8 mouse cellular contexts compared by ENCODE assay signal in genomic region chr13:38204171-38204570, GRCm38 (mm10). TPM values are rescaled to one million over a fixed set of nuclear protein-coding genes. Genes with fewer than 3 reads are reported as not detected.
A peak's percentile ranks its signal among the peaks of the same experiment; 100 is the strongest.
DNase-seq lines count a peak whose midpoint lies in the region; ATAC-seq and TF ChIP-seq lines count a peak whose summit lies in the region.

No protein-coding gene starts in this region.

- H3K9me3 ChIP-seq in heart, embryonic 12.5 days (replicated peaks) = no peaks in the 10 kb centered on the region
- H3K9me3 ChIP-seq in G1E (replicated peaks) = no peaks in the 10 kb centered on the region
- no peaks in the 10 kb centered on the region for H3K9me3 ChIP-seq in hindbrain, embryonic 10.5 days

- H3K4me3 ChIP-seq in heart, embryonic 12.5 days = peak overlapping the region; percentile 88; the same call in 1 of the 2 replicates
- H3K4me3 ChIP-seq in G1E (ENCODE audit: low read depth, low read length) (peak overlapping the region; percentile 95), macrophage (ENCODE audit: inconsistent target) (peak overlapping the region; percentile 89; the same call in 1 of the 2 replicates)
- H3K4me3 ChIP-seq in hindbrain, embryonic 10.5 days = peak overlapping the region; percentile 71

- peak overlapping the region; percentile 74 for H3K4me2 ChIP-seq in heart, embryonic 12.5 days

- H3K9ac ChIP-seq in heart, embryonic 12.5 days = no peak overlapping the region

- 60% methylated on average over 4 of the region's 4 CpGs for WGBS in heart, embryonic 12.5 days
- WGBS in hindbrain, embryonic 10.5 days = 62% methylated on average over 4 of the region's 4 CpGs
- WGBS in macrophage (ENCODE audit: missing documents) = 60% methylated on average over 3 of the region's 4 CpGs

- TF ChIP-seq CTCF in G1E (IDR thresholded peaks at IDR 0.05; ENCODE audit: low read depth, low read length) = no peak

- DNase-seq in heart, postnatal 36 days = no peak
- DNase-seq in G1E (ENCODE audit: low spot score) = no peak
- DNase-seq in hindbrain, embryonic 10.5 days (ENCODE audit: low spot score) = no peak
- DNase-seq in ovary, postnatal 10 days (ENCODE audit: low spot score) = no peak
- DNase-seq in layer of hippocampus, adult 11-12 months (ENCODE audit: low spot score) = no peak
- no peak for DNase-seq in right cerebral cortex, postnatal 4 days

- peaks cover 20% of the 10 kb centered on the region for H3K4me1 ChIP-seq in heart, embryonic 12.5 days (replicated peaks)
- H3K4me1 ChIP-seq in G1E (ENCODE audit: insufficient read depth, low read depth, low read length) = peaks cover 38% of the 10 kb centered on the region
- peaks cover 14% of the 10 kb centered on the region for H3K4me1 ChIP-seq in hindbrain, embryonic 10.5 days (replicated peaks)

- H3K36me3 ChIP-seq in heart, embryonic 12.5 days = peaks cover 4% of the 10 kb centered on the region; the same call in 1 of the 2 replicates
- peaks cover 21% of the 10 kb centered on the region for H3K36me3 ChIP-seq in G1E (replicated peaks)
- peaks cover 17% of the 10 kb centered on the region for H3K36me3 ChIP-seq in hindbrain, embryonic 10.5 days
- H3K36me3 ChIP-seq in macrophage (ENCODE audit: inconsistent target) = no peaks in the 10 kb centered on the region

- no peak for ATAC-seq in heart, embryonic 12.5 days (ENCODE audit: insufficient number of reproducible peaks, low FRiP score)
- ATAC-seq in G1E (ENCODE audit: extremely low read depth, insufficient number of reproducible peaks, low FRiP score, poor library complexity, severe bottlenecking) = no peak

- H3K27me3 ChIP-seq in heart, embryonic 12.5 days (replicated peaks) = no peaks in the 10 kb centered on the region
- peaks cover 15% of the 10 kb centered on the region for H3K27me3 ChIP-seq in G1E (ENCODE audit: insufficient read depth, low read length)
- H3K27me3 ChIP-seq in hindbrain, embryonic 10.5 days (ENCODE audit: insufficient read depth, poor library complexity, severe bottlenecking) = no peaks in the 10 kb centered on the region

- peaks cover 44% of the 10 kb centered on the region for H3K79me2 ChIP-seq in macrophage (ENCODE audit: inconsistent target)

- H3K27ac ChIP-seq in heart, embryonic 12.5 days (ENCODE audit: poor library complexity, severe bottlenecking) = no peak overlapping the region
- H3K27ac ChIP-seq in hindbrain, embryonic 10.5 days = no peak overlapping the region; the same call in 1 of the 2 replicates
- no peak overlapping the region for H3K27ac ChIP-seq in macrophage

- intact Hi-C loops in heart, postnatal 36 days (cut with DNase I) = no loop called here

RNA-seq across cellular contexts. Expression of gene Snrnp48, which starts 0.6 kb away (rescaled TPM):
- 28.2 and 30.2 TPM in 2 replicates for polyA plus RNA-seq in heart, embryonic 12.5 days (2016; fragmentation: Nextera tagmentation; extraction: Ambion mirVana)
- total RNA-seq in heart, postnatal 36 days (2021) = 10 to 100 TPM in 1 of 2 experiments, 1 to 10 TPM in 1; 9.8 to 11.4 TPM
- total RNA-seq in G1E (2014; fragmentation: Nextera tagmentation) (82.2 and 93.3 TPM in 2 replicates), G1E (2017) (85.6 and 114 TPM in 2 replicates)
- polyA plus RNA-seq in G1E (2012) (58.5 and 64.1 TPM in 2 replicates), macrophage (2018) (12.9 to 14.7 TPM (median 13.9 TPM) in 3 replicates)
- 25.2 and 34.3 TPM in 2 replicates for polyA plus RNA-seq in hindbrain, embryonic 10.5 days (2016; fragmentation: Nextera tagmentation; extraction: Ambion mirVana)
- 100 to 1,000 TPM in 10 of 26 experiments, 10 to 100 TPM in 16; 64.3 to 140 (median 94.6) TPM for total RNA-seq in macrophage (2018; cell fraction: chromatin; rRNA removed)
- 10 to 100 TPM in 3 of 26 experiments, 1 to 10 TPM in 23; 4.4 to 12.0 (median 7.3) TPM for total RNA-seq in macrophage (2018; cell fraction: cytosol; rRNA removed)
- 10 to 100 TPM; 33.9 to 98.5 (median 52.1) TPM for total RNA-seq in macrophage (2018; cell fraction: nucleus; rRNA removed)

RNA-seq across cellular contexts. Expression of gene Dsp, which starts 53.1 kb away (rescaled TPM):
- 48.7 and 55.8 TPM in 2 replicates for polyA plus RNA-seq in heart, embryonic 12.5 days (2016; fragmentation: Nextera tagmentation; extraction: Ambion mirVana)
- 100 to 1,000 TPM; 529 TPM for total RNA-seq in heart, postnatal 36 days (2021)
- total RNA-seq in G1E (2014; fragmentation: Nextera tagmentation) = not detected in 2 replicates
- total RNA-seq in G1E (2017) = 0.05 and 0.06 TPM in 2 replicates
- 0.01 TPM in 1 of 2 replicates, not detected in the other for polyA plus RNA-seq in G1E (2012)
- 0.98 and 1.3 TPM in 2 replicates for polyA plus RNA-seq in hindbrain, embryonic 10.5 days (2016; fragmentation: Nextera tagmentation; extraction: Ambion mirVana)
- under 1 TPM in 2 of 26 experiments, not detected in 24; 0.04 to 0.13 TPM for total RNA-seq in macrophage (2018; cell fraction: chromatin; rRNA removed)
- under 1 TPM in 3 of 26 experiments, not detected in 23; 0.03 to 0.05 (median 0.03) TPM for total RNA-seq in macrophage (2018; cell fraction: cytosol; rRNA removed)
- total RNA-seq in macrophage (2018; cell fraction: nucleus; rRNA removed) = under 1 TPM in 1 of 26 experiments, not detected in 25; 0.06 TPM
- not detected in 3 replicates for polyA plus RNA-seq in macrophage (2018)

Comparison
In these comparisons a context has a peak if more than half of its experiments do, and no peak if none do; other contexts are left out.
1. RNA of gene Dsp, which starts 53.1 kb away (polyA plus RNA-seq): 48.7 to 55.8 TPM in heart, embryonic 12.5 days; 0.98 to 1.3 TPM in hindbrain, embryonic 10.5 days, 0.01 TPM in G1E and not detected in macrophage; every median in the first group is over 10 times any median in the second.
2. Peak in every context shown above with its lines, with median percentiles within 50 percentile points of each other: H3K4me3 ChIP-seq.